Mouse (Mus musculus) lung, postnatal 0 days (tissue): Measurements from ENCODE around the gene Sox12. TPM values are rescaled to one million over a fixed set of nuclear protein-coding genes. Genes with fewer than 3 reads are reported as not detected.

Source experiments
- ATAC-seq: fragments of 200-750 bp; cut with Nextera tagmentation; 2 replicates; pipeline ENCODE4 v1.8.0; 2017; ENCODE audit warnings: moderate library complexity
- DNase-seq: peaks from one replicate; pipeline ENCODE4 v3.0.0-alpha.2; 2016; ENCODE audit warnings: low spot score
- H3K27ac ChIP-seq: fragments of 300-500 bp; sonication (generic); 2 replicates; pipeline ENCODE4 v1.5.1; 2014; ENCODE audit warnings: antibody characterized with exemption, mild to moderate bottlenecking, low read length, mixed read lengths
- H3K27me3 ChIP-seq: fragments of 300-500 bp; sonication (generic); replicated peaks from 2 replicates; pipeline ENCODE4 v1.6.1; 2014; ENCODE audit warnings: low read length, mixed read lengths; ENCODE audit not compliant: insufficient read depth
- H3K36me3 ChIP-seq: fragments of 300-500 bp; sonication (generic); 2 replicates; pipeline ENCODE4 v1.6.1; 2014; ENCODE audit warnings: low read length, mixed read lengths; ENCODE audit not compliant: insufficient read depth
- H3K4me1 ChIP-seq: fragments of 300-500 bp; sonication (generic); 2 replicates; pipeline ENCODE4 v1.6.1; 2014; ENCODE audit warnings: antibody characterized with exemption, low read depth, low read length, mixed read lengths; ENCODE audit not compliant: insufficient read depth
- H3K4me2 ChIP-seq: fragments of 300-500 bp; sonication (generic); replicated peaks from 2 replicates; pipeline ENCODE4 v1.6.1; 2014; ENCODE audit warnings: low read depth, mild to moderate bottlenecking, low read length, moderate library complexity, mixed read lengths
- H3K4me3 ChIP-seq: fragments of 300-500 bp; sonication (generic); 2 replicates; pipeline ENCODE4 v1.5.1; 2014; ENCODE audit warnings: low read depth, low read length
- H3K9ac ChIP-seq: fragments of 300-500 bp; sonication (generic); replicated peaks from 2 replicates; pipeline ENCODE4 v1.6.1; 2014; ENCODE audit warnings: low read depth, mild to moderate bottlenecking
- H3K9me3 ChIP-seq: fragments of 300-500 bp; sonication (generic); 2 replicates; pipeline ENCODE4 v1.6.1; 2016; ENCODE audit warnings: low read length, mixed read lengths
- CTCF ChIP-seq: IDR thresholded peaks from 2 replicates; pipeline ENCODE4 v1.5.1; 2016; ENCODE audit warnings: antibody characterized with exemption, mild to moderate bottlenecking
- EP300 ChIP-seq: IDR thresholded peaks from 2 replicates; pipeline ENCODE4 v1.6.1; 2016; ENCODE audit warnings: antibody characterized with exemption, mild to moderate bottlenecking, control low read depth
- WGBS: fragments of 180-500 bp; shearing (Covaris S2); extraction: QIAGEN DNeasy Blood & Tissue Kit; methylation state at CpG from one replicate; pipeline ENCODE4 v1.1.7; 2014; 5-methylcytosine and 5-hydroxymethylcytosine counted together
- polyA plus RNA-seq: library from polyadenylated mRNA; unstranded; fragments of >200 nt; fragmentation: Nextera tagmentation; extraction: Ambion mirVana; gene quantifications from 2 replicates; pipeline ENCODE4 v1.2.1, GENCODE M21; 2015

The Sox12 gene
- polyA plus RNA-seq, 1 experiment from 2014 or later: 3.5 TPM

- DNase-seq (peak; percentile 77), ATAC-seq (peak; percentile 65)
- H3K4me3 ChIP-seq: no peak overlapping the region
- H3K4me1 ChIP-seq: no peaks in the 10 kb centered on the region
- H3K36me3 ChIP-seq: no peaks in the 10 kb centered on the region
- no peak overlapping the region for H3K9ac ChIP-seq
- WGBS: 22% methylated on average over 14 of the region's 14 CpGs
- H3K9me3 ChIP-seq: no peaks in the 10 kb centered on the region
- H3K4me2 ChIP-seq: no peak overlapping the region
- peak; percentile 96 for TF ChIP-seq CTCF
- no peak for TF ChIP-seq EP300
- H3K27me3 ChIP-seq: 0 out of 2 replicates have a peak, but pooled peaks cover under 1% of the 10 kb centered on the region
- H3K27ac ChIP-seq: no peak overlapping the region
Measured at GRCm38 (mm10) chr2:152368532-152369140, 29.2 kb downstream of the Sox12 start.

GRCm38 (mm10) chr2:152367917-152368316 is 29.9 kb downstream of the Sox12 start:
- ATAC-seq (no peak), DNase-seq (no peak)
- Histone ChIP-seq H3K9ac (no peak overlapping the region), H3K9me3 (no peaks in the 10 kb centered on the region), H3K36me3 (no peaks in the 10 kb centered on the region), H3K4me2 (no peak overlapping the region), H3K27me3 (no peaks in the 10 kb centered on the region), H3K4me3 (no peak overlapping the region), H3K27ac (no peak overlapping the region), H3K4me1 (no peaks in the 10 kb centered on the region)
- TF ChIP-seq CTCF: no peak
- TF ChIP-seq EP300: no peak
- 65% methylated on average over 5 of the region's 5 CpGs for whole genome bisulfite sequencing

- Histone ChIP-seq H3K27me3 (no peaks in the 10 kb centered on the region), H3K4me2 (peak overlapping the region; percentile 33; the same call in 1 of the 2 replicates), H3K4me3 (no peak overlapping the region), H3K27ac (0 out of 2 replicates have a peak overlapping the region, but pooled peaks have one; percentile 38), H3K9ac (no peak overlapping the region), H3K4me1 (no peaks in the 10 kb centered on the region), H3K9me3 (no peaks in the 10 kb centered on the region), H3K36me3 (no peaks in the 10 kb centered on the region)
- ATAC-seq (peak; percentile 67), DNase-seq (peak; percentile 91)
- 7% methylated on average over 17 of the region's 17 CpGs for WGBS
- TF ChIP-seq CTCF: peak; percentile 83
- no peak for TF ChIP-seq EP300
Measured at GRCm38 (mm10) chr2:152363245-152364147, 34.4 kb downstream of the Sox12 start.

- no peak overlapping the region for H3K27ac ChIP-seq
Measured at GRCm38 (mm10) chr2:152361193-152361592, 36.7 kb downstream of the Sox12 start.

GRCm38 (mm10) chr2:152360271-152360775 is 37.5 kb downstream of the Sox12 start:
- no peaks in the 10 kb centered on the region for H3K27me3 ChIP-seq
- H3K4me1 ChIP-seq: no peaks in the 10 kb centered on the region
- ATAC-seq: peak; percentile 88
- WGBS: 9% methylated on average over 7 of the region's 7 CpGs
- no peak overlapping the region for H3K9ac ChIP-seq
- TF ChIP-seq CTCF (no peak), EP300 (no peak; the same call in 1 of the 2 replicates)
- H3K4me3 ChIP-seq: no peak overlapping the region
- DNase-seq: peak; percentile 80
- H3K4me2 ChIP-seq: no peak overlapping the region
- peak overlapping the region; percentile 48 for H3K27ac ChIP-seq
- H3K9me3 ChIP-seq: no peaks in the 10 kb centered on the region
- H3K36me3 ChIP-seq: no peaks in the 10 kb centered on the region

More at GRCm38 (mm10) chr2:152361193-152361592, 36.7 kb downstream of the Sox12 start:
- H3K27me3 ChIP-seq: no peaks in the 10 kb centered on the region
- no peaks in the 10 kb centered on the region for H3K9me3 ChIP-seq
- H3K4me1 ChIP-seq: no peaks in the 10 kb centered on the region
- ATAC-seq (no peak), DNase-seq (no peak)
- no peaks in the 10 kb centered on the region for H3K36me3 ChIP-seq
- H3K9ac ChIP-seq: no peak overlapping the region
- no peak overlapping the region for H3K4me3 ChIP-seq
- WGBS: 88% methylated on average over 8 of the region's 8 CpGs
- TF ChIP-seq CTCF (no peak), EP300 (no peak)
- H3K4me2 ChIP-seq: no peak overlapping the region

- Histone ChIP-seq H3K4me1 (no peaks in the 10 kb centered on the region), H3K4me3 (no peak overlapping the region), H3K36me3 (no peaks in the 10 kb centered on the region), H3K9me3 (no peaks in the 10 kb centered on the region), H3K4me2 (no peak overlapping the region), H3K27ac (peak overlapping the region; percentile 48; the same call in 1 of the 2 replicates), H3K9ac (no peak overlapping the region), H3K27me3 (no peaks in the 10 kb centered on the region)
- DNase-seq (peak; percentile 16), ATAC-seq (no peak)
- 34% methylated on average over 5 of the region's 5 CpGs for WGBS
- TF ChIP-seq EP300 (no peak), CTCF (no peak)
Measured at GRCm38 (mm10) chr2:152359616-152360015, 38.2 kb downstream of the Sox12 start.
